Mouse (Mus musculus): ENCODE results near the gene Atp8b5. TPM values are rescaled to one million over a fixed set of nuclear protein-coding genes. Genes with fewer than 3 reads are reported as not detected.

The Atp8b5 gene
- polyA plus RNA-seq, 1 experiment from 2014 or later, result 0.52 TPM

- no peak overlapping the region for H3K9ac ChIP-seq (ENCODE audit: low read length)
- H3K27me3 ChIP-seq (ENCODE audit: control insufficient read depth, insufficient read depth, low read length), result no peaks in the 10 kb centered on the region
- H3K4me1 ChIP-seq (ENCODE audit: control insufficient read depth, insufficient read depth, low read length), result no peaks in the 10 kb centered on the region
- no peaks in the 10 kb centered on the region for H3K9me3 ChIP-seq (ENCODE audit: control insufficient read depth, low read length)
- WGBS, result 71% methylated on average over 3 of the region's 3 CpGs
- ATAC-seq (ENCODE audit: insufficient read depth, low FRiP score, low TSS enrichment), result no peak
- H3K36me3 ChIP-seq (ENCODE audit: control insufficient read depth, insufficient read depth, low read length), result no peaks in the 10 kb centered on the region
- H3K4me3 ChIP-seq (ENCODE audit: low read depth, low read length), result no peak overlapping the region
- no peak overlapping the region for H3K4me2 ChIP-seq (ENCODE audit: low read depth)
- no peak for DNase-seq (ENCODE audit: low spot score)
- no peak overlapping the region for H3K27ac ChIP-seq (ENCODE audit: low read depth, low read length)
These were observed 124.6 kb downstream of the Atp8b5 start for GRCm38 (mm10) chr4:43391521-43392050.

DNA sequence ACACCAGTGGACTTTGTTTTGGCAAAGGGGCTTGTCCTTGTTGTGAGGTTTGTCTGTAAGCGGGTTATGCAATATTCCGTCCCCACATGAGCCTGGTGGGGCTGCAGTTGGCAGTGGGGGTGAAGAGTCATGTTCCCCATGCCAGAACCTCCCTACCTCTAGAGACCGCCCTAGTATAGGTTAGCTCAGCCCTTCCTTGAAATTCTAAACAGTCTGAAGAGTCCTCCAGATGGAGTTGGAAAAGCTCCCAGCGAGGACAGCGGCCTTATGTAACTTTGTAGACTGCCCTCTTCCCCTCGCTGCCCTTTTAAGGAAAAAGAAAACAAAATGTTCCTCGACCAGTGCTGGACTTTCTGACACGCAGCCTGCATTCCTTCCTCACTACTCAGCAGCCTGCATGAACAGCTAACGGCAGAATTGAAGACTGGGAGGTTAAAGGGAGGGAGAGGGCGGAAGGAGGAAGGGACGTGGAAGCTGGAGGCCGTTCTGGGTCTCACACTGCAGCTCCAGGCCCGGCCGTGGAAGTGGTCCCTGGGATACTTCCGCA lies 127.5 kb downstream of the Atp8b5 start:
- 53% methylated on average over 15 of the region's 15 CpGs for WGBS
- H3K4me3 ChIP-seq (ENCODE audit: low read depth, low read length), result no peak overlapping the region
- no peaks in the 10 kb centered on the region for H3K9me3 ChIP-seq (ENCODE audit: control insufficient read depth, low read length)
- no peak overlapping the region for H3K27ac ChIP-seq (ENCODE audit: low read depth, low read length)
- H3K4me2 ChIP-seq (ENCODE audit: low read depth), result no peak overlapping the region
- 0 out of 2 replicates have a peak, but pooled peaks cover 5% of the 10 kb centered on the region for H3K4me1 ChIP-seq (ENCODE audit: control insufficient read depth, insufficient read depth, low read length)
- H3K36me3 ChIP-seq (ENCODE audit: control insufficient read depth, insufficient read depth, low read length), result no peaks in the 10 kb centered on the region
- no peak overlapping the region for H3K9ac ChIP-seq (ENCODE audit: low read length)
- ATAC-seq (ENCODE audit: insufficient read depth, low FRiP score, low TSS enrichment) (no peak), DNase-seq (ENCODE audit: low spot score) (no peak)
- no peaks in the 10 kb centered on the region for H3K27me3 ChIP-seq (ENCODE audit: control insufficient read depth, insufficient read depth, low read length)

DNA sequence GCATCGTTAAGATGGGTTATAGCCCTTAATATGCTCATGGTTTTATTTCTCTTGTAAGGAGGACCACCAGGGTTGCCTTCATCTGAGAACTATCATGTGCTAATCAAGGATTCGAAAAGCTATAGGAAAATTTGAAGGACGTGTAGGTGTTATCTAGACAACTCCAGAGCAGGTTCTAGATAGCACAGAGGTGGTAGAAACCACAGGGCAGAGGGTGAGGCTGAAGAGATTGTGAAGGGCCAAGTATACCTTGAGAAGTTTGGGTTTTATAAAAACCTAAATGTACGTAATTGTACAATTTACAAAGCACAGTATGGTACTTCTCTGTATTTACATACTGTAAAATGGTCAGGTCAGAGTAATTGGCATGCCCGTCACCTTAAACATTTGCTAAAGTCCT lies 128.2 kb downstream of the Atp8b5 start:
- ATAC-seq (ENCODE audit: insufficient read depth, low FRiP score, low TSS enrichment), result no peak
- H3K4me3 ChIP-seq (ENCODE audit: low read depth, low read length), result no peak overlapping the region
- no peaks in the 10 kb centered on the region for H3K9me3 ChIP-seq (ENCODE audit: control insufficient read depth, low read length)
- 0 out of 2 replicates have a peak, but pooled peaks cover 5% of the 10 kb centered on the region for H3K4me1 ChIP-seq (ENCODE audit: control insufficient read depth, insufficient read depth, low read length)
- WGBS, result 88% methylated on average over 5 of the region's 5 CpGs
- no peaks in the 10 kb centered on the region for H3K27me3 ChIP-seq (ENCODE audit: control insufficient read depth, insufficient read depth, low read length)
- no peak overlapping the region for H3K27ac ChIP-seq (ENCODE audit: low read depth, low read length)
- H3K4me2 ChIP-seq (ENCODE audit: low read depth), result no peak overlapping the region
- H3K9ac ChIP-seq (ENCODE audit: low read length), result no peak overlapping the region
- no peak for DNase-seq (ENCODE audit: low spot score)
- no peaks in the 10 kb centered on the region for H3K36me3 ChIP-seq (ENCODE audit: control insufficient read depth, insufficient read depth, low read length)

GRCm38 (mm10) chr4:43395836-43396235 lies 128.9 kb downstream of the Atp8b5 start:
- no peak for ATAC-seq (ENCODE audit: insufficient read depth, low FRiP score, low TSS enrichment)
- DNase-seq (ENCODE audit: low spot score), result no peak
- 64% methylated on average over 9 of the region's 9 CpGs for WGBS

DNA sequence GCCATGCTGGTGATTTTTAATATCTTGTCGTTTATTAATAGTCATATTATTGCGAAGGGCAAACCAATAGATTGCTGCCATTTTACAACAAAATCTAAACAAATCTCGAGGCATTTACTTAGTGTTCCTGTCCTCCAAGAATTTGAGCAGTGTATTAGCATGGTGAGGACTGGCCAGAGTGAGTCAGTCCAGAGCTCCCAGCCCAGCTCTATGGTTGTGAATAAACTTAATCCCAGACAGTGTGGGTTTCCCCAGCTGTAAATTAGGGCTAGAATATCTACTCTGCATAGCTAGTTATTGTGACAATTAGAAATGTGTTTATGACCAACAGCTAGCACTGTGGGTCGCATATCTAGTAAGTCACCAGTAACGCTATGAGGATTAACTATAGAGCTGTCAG lies 129.4 kb downstream of the Atp8b5 start:
- Histone ChIP-seq H3K27me3 (ENCODE audit: control insufficient read depth, insufficient read depth, low read length) (no peaks in the 10 kb centered on the region), H3K4me1 (ENCODE audit: control insufficient read depth, insufficient read depth, low read length) (peaks cover 10% of the 10 kb centered on the region), H3K9ac (ENCODE audit: low read length) (no peak overlapping the region), H3K9me3 (ENCODE audit: control insufficient read depth, low read length) (no peaks in the 10 kb centered on the region), H3K27ac (ENCODE audit: low read depth, low read length) (no peak overlapping the region), H3K4me3 (ENCODE audit: low read depth, low read length) (no peak overlapping the region), H3K4me2 (ENCODE audit: low read depth) (no peak overlapping the region), H3K36me3 (ENCODE audit: control insufficient read depth, insufficient read depth, low read length) (no peaks in the 10 kb centered on the region)
- ATAC-seq (ENCODE audit: insufficient read depth, low FRiP score, low TSS enrichment) (no peak), DNase-seq (ENCODE audit: low spot score) (no peak)
- WGBS, result 89% methylated on average over 5 of the region's 5 CpGs

More at GRCm38 (mm10) chr4:43395836-43396235, 128.9 kb downstream of the Atp8b5 start:
- no peak overlapping the region for H3K4me3 ChIP-seq (ENCODE audit: low read depth, low read length)
- no peak overlapping the region for H3K27ac ChIP-seq (ENCODE audit: low read depth, low read length)
- no peaks in the 10 kb centered on the region for H3K36me3 ChIP-seq (ENCODE audit: control insufficient read depth, insufficient read depth, low read length)
- H3K9ac ChIP-seq (ENCODE audit: low read length), result no peak overlapping the region
- H3K27me3 ChIP-seq (ENCODE audit: control insufficient read depth, insufficient read depth, low read length), result no peaks in the 10 kb centered on the region
- peaks cover 5% of the 10 kb centered on the region; the same call in 1 of the 2 replicates for H3K4me1 ChIP-seq (ENCODE audit: control insufficient read depth, insufficient read depth, low read length)
- H3K9me3 ChIP-seq (ENCODE audit: control insufficient read depth, low read length), result no peaks in the 10 kb centered on the region
- no peak overlapping the region for H3K4me2 ChIP-seq (ENCODE audit: low read depth)

- no peaks in the 10 kb centered on the region for H3K36me3 ChIP-seq (ENCODE audit: control insufficient read depth, insufficient read depth, low read length)
- no peak overlapping the region for H3K27ac ChIP-seq (ENCODE audit: low read depth, low read length)
- no peak for DNase-seq (ENCODE audit: low spot score)
- H3K4me3 ChIP-seq (ENCODE audit: low read depth, low read length), result no peak overlapping the region
- H3K9me3 ChIP-seq (ENCODE audit: control insufficient read depth, low read length), result no peaks in the 10 kb centered on the region
- H3K4me2 ChIP-seq (ENCODE audit: low read depth), result no peak overlapping the region
- no peak for ATAC-seq (ENCODE audit: insufficient read depth, low FRiP score, low TSS enrichment)
- H3K4me1 ChIP-seq (ENCODE audit: control insufficient read depth, insufficient read depth, low read length), result peaks cover 11% of the 10 kb centered on the region
- 75% methylated on average over 4 of the region's 4 CpGs for WGBS
- H3K27me3 ChIP-seq (ENCODE audit: control insufficient read depth, insufficient read depth, low read length), result no peaks in the 10 kb centered on the region
- H3K9ac ChIP-seq (ENCODE audit: low read length), result no peak overlapping the region
These were observed 131.1 kb downstream of the Atp8b5 start for GRCm38 (mm10) chr4:43398014-43398413.

DNA sequence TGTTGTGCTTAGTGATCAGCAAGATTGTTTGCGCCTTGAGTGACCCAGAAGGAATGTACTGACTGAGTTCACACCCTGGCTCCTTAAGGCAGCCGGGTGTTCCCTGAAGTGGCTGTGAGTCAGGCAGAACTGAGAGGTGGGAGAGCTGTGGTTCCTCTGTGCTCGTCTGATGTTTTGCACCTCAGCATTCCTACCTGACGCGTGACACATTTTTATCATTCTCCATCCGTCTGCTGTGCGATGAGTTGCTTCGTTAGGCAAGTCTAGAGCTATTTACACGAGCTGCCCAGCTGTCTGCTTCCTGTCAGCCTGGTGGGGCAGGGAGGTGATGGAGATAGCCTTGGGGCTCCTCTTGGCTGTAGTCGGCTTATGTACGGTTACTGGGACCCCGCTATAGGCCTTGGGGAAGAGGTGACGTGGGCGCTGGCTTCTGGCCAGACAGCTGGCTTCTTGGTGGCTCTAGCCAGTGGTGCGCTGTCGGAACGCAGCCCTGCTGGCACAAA lies 131.9 kb downstream of the Atp8b5 start:
- no peaks in the 10 kb centered on the region for H3K27me3 ChIP-seq (ENCODE audit: control insufficient read depth, insufficient read depth, low read length)
- 76% methylated on average over 17 of the region's 17 CpGs for WGBS
- no peak overlapping the region for H3K4me3 ChIP-seq (ENCODE audit: low read depth, low read length)
- no peak overlapping the region for H3K27ac ChIP-seq (ENCODE audit: low read depth, low read length)
- no peaks in the 10 kb centered on the region for H3K36me3 ChIP-seq (ENCODE audit: control insufficient read depth, insufficient read depth, low read length)
- no peak overlapping the region for H3K9ac ChIP-seq (ENCODE audit: low read length)
- ATAC-seq (ENCODE audit: insufficient read depth, low FRiP score, low TSS enrichment) (no peak), DNase-seq (ENCODE audit: low spot score) (no peak)
- peaks cover 11% of the 10 kb centered on the region for H3K4me1 ChIP-seq (ENCODE audit: control insufficient read depth, insufficient read depth, low read length)
- no peak overlapping the region for H3K4me2 ChIP-seq (ENCODE audit: low read depth)
- no peaks in the 10 kb centered on the region for H3K9me3 ChIP-seq (ENCODE audit: control insufficient read depth, low read length)

DNA sequence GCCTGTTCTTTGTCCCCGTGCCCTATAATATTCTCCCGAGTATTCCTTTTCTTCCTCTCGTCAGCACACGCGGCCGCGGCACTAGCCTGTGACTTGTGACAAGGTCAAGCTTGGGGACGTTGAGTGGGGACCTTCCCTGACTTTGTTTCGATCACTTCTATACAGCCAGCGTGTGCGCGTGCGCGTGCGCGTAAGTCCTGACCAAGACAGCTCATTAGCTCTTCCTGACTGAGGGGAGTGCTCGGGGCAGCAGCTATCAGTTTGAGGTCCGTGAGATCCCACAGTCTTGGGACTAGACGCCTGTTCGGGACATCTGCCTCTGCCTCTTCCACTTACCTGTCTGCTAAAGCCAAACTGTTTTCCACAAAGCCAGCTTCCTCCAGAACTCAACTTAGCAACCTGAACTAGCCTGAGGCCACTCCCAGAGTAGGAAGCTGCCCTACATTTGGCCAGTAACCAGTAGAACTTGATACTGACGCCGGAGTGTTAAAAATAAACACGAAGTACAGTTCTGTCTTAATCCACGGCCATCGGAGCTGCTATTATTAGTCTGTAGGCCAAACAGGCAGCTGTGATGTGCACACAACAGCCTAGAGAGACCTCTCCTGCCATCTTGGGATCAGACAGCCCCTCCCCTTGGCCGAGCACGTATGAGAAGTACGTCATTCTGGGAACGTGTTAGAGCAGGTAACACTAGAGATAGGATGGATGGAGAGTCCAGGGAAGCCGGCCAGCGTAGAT lies 132.6 kb downstream of the Atp8b5 start:
- Histone ChIP-seq H3K27me3 (ENCODE audit: control insufficient read depth, insufficient read depth, low read length) (no peaks in the 10 kb centered on the region), H3K27ac (ENCODE audit: low read depth, low read length) (no peak overlapping the region), H3K36me3 (ENCODE audit: control insufficient read depth, insufficient read depth, low read length) (no peaks in the 10 kb centered on the region), H3K9me3 (ENCODE audit: control insufficient read depth, low read length) (no peaks in the 10 kb centered on the region), H3K9ac (ENCODE audit: low read length) (no peak overlapping the region), H3K4me2 (ENCODE audit: low read depth) (no peak overlapping the region), H3K4me1 (ENCODE audit: control insufficient read depth, insufficient read depth, low read length) (peaks cover 11% of the 10 kb centered on the region), H3K4me3 (ENCODE audit: low read depth, low read length) (no peak overlapping the region)
- DNase-seq (ENCODE audit: low spot score), result no peak
- no peak for ATAC-seq (ENCODE audit: insufficient read depth, low FRiP score, low TSS enrichment)
- 86% methylated on average over 31 of the region's 31 CpGs for WGBS

DNA sequence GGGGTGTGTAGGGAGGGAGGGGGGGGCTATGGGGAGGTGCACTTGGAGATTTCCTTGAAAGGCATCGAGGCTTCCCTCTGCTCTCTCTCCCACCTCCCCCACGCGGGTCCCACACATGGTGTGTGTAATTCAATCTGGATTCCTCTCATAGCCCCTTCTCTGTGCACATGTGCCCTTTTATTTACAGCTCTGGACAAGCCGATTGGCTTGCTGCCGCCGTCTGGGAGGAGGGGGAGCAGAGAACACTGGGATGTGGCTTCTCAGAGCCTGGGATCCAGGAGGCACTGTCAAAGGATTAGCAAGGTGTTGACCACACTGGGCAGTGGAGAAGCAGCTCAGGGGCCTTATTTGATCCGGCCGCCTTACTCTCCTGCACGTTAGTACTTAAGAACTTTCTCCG lies 134.0 kb downstream of the Atp8b5 start:
- no peaks in the 10 kb centered on the region for H3K36me3 ChIP-seq (ENCODE audit: control insufficient read depth, insufficient read depth, low read length)
- H3K9ac ChIP-seq (ENCODE audit: low read length), result no peak overlapping the region; the same call in 1 of the 2 replicates
- no peak overlapping the region for H3K4me3 ChIP-seq (ENCODE audit: low read depth, low read length)
- no peak for ATAC-seq (ENCODE audit: insufficient read depth, low FRiP score, low TSS enrichment)
- H3K9me3 ChIP-seq (ENCODE audit: control insufficient read depth, low read length), result no peaks in the 10 kb centered on the region
- peak; percentile 36 for DNase-seq (ENCODE audit: low spot score)
- 31% methylated on average over 10 of the region's 10 CpGs for WGBS
- H3K4me2 ChIP-seq (ENCODE audit: low read depth), result no peak overlapping the region
- H3K27me3 ChIP-seq (ENCODE audit: control insufficient read depth, insufficient read depth, low read length), result no peaks in the 10 kb centered on the region
- H3K27ac ChIP-seq (ENCODE audit: low read depth, low read length), result no peak overlapping the region
- H3K4me1 ChIP-seq (ENCODE audit: control insufficient read depth, insufficient read depth, low read length), result peaks cover 14% of the 10 kb centered on the region

All from neural tube, embryonic 11.5 days (tissue).